Mouse (Mus musculus) cerebral cortex, adult 2 months (tissue): Measurements from ENCODE around the gene Grb14.

Experiments used
- WGBS: fragments of 180-500 bp; shearing (Covaris S2); methylation state at CpG from one replicate; pipeline ENCODE4 v1.1.7; 2018; 5-methylcytosine and 5-hydroxymethylcytosine counted together

The Grb14 gene

GRCm38 (mm10) chr2:64878275-64878674 is 146.5 kb downstream of the Grb14 start:
- WGBS, result 53% methylated on average over 2 of the region's 2 CpGs
